Mouse (Mus musculus) effector memory CD4-positive, alpha-beta T cell, adult 7 months (primary cell): ENCODE measurements around the gene Gm4214. TPM values are rescaled to one million over a fixed set of nuclear protein-coding genes. Genes with fewer than 3 reads are reported as not detected.

Experiments used
- polyA plus RNA-seq: library from polyadenylated mRNA; unstranded; fragments of 100-300 nt; shearing (Covaris generic); gene quantifications from one replicate; pipeline ENCODE4 v1.2.1, GENCODE M21; 2017

Gm4214 gene
- polyA plus RNA-seq: not detected

GRCm38 (mm10) chr7:22984573-22984972 is at the start of gene Gm4214:
Gene Gm4214, minus strand, starts transcription at chr7:22984673.

GRCm38 (mm10) chr7:23019823-23020222 is 35.4 kb upstream of the Gm4214 start, which contains the start of gene Gm4216:
Gene Gm4216, minus strand, starts transcription at chr7:23019923.

Other genes starting within 250 kb of the Gm4214 start
- not detected for gene Vmn1r157, start 223.0 kb downstream of the Gm4214 start, polyA plus RNA-seq
- not detected for gene Vmn1r158, start 193.9 kb downstream of the Gm4214 start, polyA plus RNA-seq
- gene Vmn1r159, start 141.1 kb downstream of the Gm4214 start, polyA plus RNA-seq: not detected
- not detected for gene Vmn1r160, start 113.4 kb downstream of the Gm4214 start, polyA plus RNA-seq
- gene Gm4216, start 35.2 kb upstream of the Gm4214 start, polyA plus RNA-seq: not detected
- not detected for gene Vmn1r163, start 70.9 kb upstream of the Gm4214 start, polyA plus RNA-seq
- gene Gm8720, start 82.8 kb upstream of the Gm4214 start, polyA plus RNA-seq: not detected
- gene Gm10662, start 159.8 kb upstream of the Gm4214 start, polyA plus RNA-seq: 0.69 TPM
- not detected for gene Vmn1r165, start 232.7 kb upstream of the Gm4214 start, polyA plus RNA-seq